Mouse (Mus musculus) myocyte (in vitro differentiated cells): Measurements from ENCODE around the gene Ankle1.

Experiments
- MAX ChIP-seq: IDR thresholded peaks from one replicate; pipeline ENCODE4 v1.6.1; 2011; ENCODE audit warnings: low read depth, mild to moderate bottlenecking, control low read depth
- MYOG ChIP-seq, 3 experiments: IDR thresholded peaks; one replicate each; pipeline ENCODE4 v1.6.1; 2011; ENCODE audit warnings: control low read depth in 2 of 3, low read depth in 2 of 3, mild to moderate bottlenecking in 2 of 3; ENCODE audit not compliant: insufficient read length in 2 of 3, control insufficient read depth in 1 of 3, insufficient read depth in 1 of 3
- POLR2A ChIP-seq: IDR thresholded peaks from one replicate; pipeline ENCODE4 v1.6.1; 2011; ENCODE audit warnings: low read depth, mild to moderate bottlenecking, control low read depth, moderate library complexity; ENCODE audit not compliant: insufficient read length
- POLR2AphosphoS2 ChIP-seq: IDR thresholded peaks from one replicate; pipeline ENCODE4 v1.6.1; 2011; ENCODE audit warnings: low read depth, control low read depth; ENCODE audit not compliant: insufficient read length
- SRF ChIP-seq: IDR thresholded peaks from one replicate; pipeline ENCODE4 v1.6.1; 2011; ENCODE audit warnings: low read depth; ENCODE audit not compliant: control insufficient read depth, insufficient read length
- TCF12 ChIP-seq: IDR thresholded peaks from one replicate; pipeline ENCODE4 v1.6.1; 2011; ENCODE audit warnings: mild to moderate bottlenecking, control low read depth; ENCODE audit not compliant: poor library complexity, insufficient read depth, severe bottlenecking
- USF1 ChIP-seq: IDR thresholded peaks from one replicate; pipeline ENCODE4 v1.6.1; 2011; ENCODE audit warnings: low read depth, mild to moderate bottlenecking, control low read depth, moderate library complexity

GRCm38 (mm10) chr8:71379512-71380075, 26.2 kb upstream of the Ankle1 start:
- TF ChIP-seq MAX (no peak), POLR2A (no peak), USF1 (no peak), TCF12 (no peak), SRF (no peak), MYOG (IDR thresholded peaks at IDR 0.05; ENCODE audit: control insufficient read depth in 1 of 3, insufficient read depth in 1 of 3, insufficient read length in 2 of 3, low read depth in 2 of 3) (no peak), POLR2AphosphoS2 (no peak)
